Mouse (Mus musculus): ENCODE results near the gene Anxa4. TPM values are rescaled to one million over a fixed set of nuclear protein-coding genes. Genes with fewer than 3 reads are reported as not detected.
A peak's percentile ranks its signal among the peaks of the same experiment; 100 is the strongest.

Anxa4 gene
- polyA plus RNA-seq, 1 experiment, result 7.1 TPM

DNA sequence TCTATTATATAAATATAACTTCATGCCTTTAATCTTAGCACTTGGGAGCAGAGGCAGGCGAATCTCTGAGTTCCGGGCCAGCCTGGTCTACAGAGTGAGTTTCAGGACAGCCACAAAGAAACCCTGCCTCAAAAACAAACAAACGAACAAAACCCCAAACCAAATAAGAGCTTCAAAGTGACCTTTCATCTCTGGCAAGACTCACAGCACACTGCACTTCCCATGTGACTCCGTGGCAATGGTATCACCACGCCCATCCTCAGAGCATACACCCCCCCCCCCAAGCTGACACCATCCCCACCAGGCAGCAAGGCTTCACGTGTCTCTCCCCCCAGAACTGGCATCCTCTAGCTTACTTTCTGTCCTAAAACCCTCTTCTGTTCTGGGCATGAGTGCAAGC, 95.5 kb downstream of the Anxa4 start:
- no peak overlapping the region for H3K27ac ChIP-seq (ENCODE audit: insufficient read depth, low read length)
- no peak overlapping the region for H3K4me3 ChIP-seq (ENCODE audit: insufficient read depth, low read length)
- no peak for TF ChIP-seq CTCF (IDR thresholded peaks at IDR 0.05; ENCODE audit: extremely low read depth, insufficient read depth, low read length)
- TF ChIP-seq POLR2A (IDR thresholded peaks at IDR 0.05; ENCODE audit: extremely low read depth, insufficient read depth, low read length), result no peak
- no peaks in the 10 kb centered on the region for H3K4me1 ChIP-seq (ENCODE audit: control insufficient read depth, insufficient read depth, low read length)

GRCm38 (mm10) chr6:86696213-86696612, 97.2 kb downstream of the Anxa4 start:
- no peaks in the 10 kb centered on the region for H3K4me1 ChIP-seq (ENCODE audit: control insufficient read depth, insufficient read depth, low read length)
- TF ChIP-seq POLR2A (IDR thresholded peaks at IDR 0.05; ENCODE audit: extremely low read depth, insufficient read depth, low read length), result no peak
- TF ChIP-seq CTCF (IDR thresholded peaks at IDR 0.05; ENCODE audit: extremely low read depth, insufficient read depth, low read length), result no peak
- no peak overlapping the region for H3K27ac ChIP-seq (ENCODE audit: insufficient read depth, low read length)
- H3K4me3 ChIP-seq (ENCODE audit: insufficient read depth, low read length), result no peak overlapping the region

DNA sequence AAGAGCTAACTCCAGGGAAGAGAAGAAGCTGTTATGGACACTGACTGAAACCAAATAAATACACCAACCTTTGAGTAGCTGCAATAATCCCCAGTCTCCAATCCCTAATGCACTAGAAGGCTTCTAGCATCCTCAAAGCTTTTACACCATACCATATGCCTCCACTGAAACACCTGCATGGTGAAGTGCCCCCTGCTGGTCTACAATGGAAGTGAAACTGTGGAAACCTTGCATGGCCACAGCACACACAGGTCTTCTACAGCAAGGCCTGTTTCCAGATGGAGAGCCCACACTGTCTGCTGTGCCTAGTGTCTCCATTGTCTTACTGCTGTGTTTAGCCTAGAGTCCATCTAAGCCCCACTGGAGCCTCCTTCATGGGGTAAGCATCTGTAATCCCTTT, 98.9 kb downstream of the Anxa4 start:
- Histone ChIP-seq H3K4me3 (ENCODE audit: insufficient read depth, low read length) (no peak overlapping the region), H3K4me1 (ENCODE audit: control insufficient read depth, insufficient read depth, low read length) (no peaks in the 10 kb centered on the region), H3K27ac (ENCODE audit: insufficient read depth, low read length) (no peak overlapping the region)
- TF ChIP-seq POLR2A (IDR thresholded peaks at IDR 0.05; ENCODE audit: extremely low read depth, insufficient read depth, low read length) (no peak), CTCF (IDR thresholded peaks at IDR 0.05; ENCODE audit: extremely low read depth, insufficient read depth, low read length) (peak; percentile 60)

DNA sequence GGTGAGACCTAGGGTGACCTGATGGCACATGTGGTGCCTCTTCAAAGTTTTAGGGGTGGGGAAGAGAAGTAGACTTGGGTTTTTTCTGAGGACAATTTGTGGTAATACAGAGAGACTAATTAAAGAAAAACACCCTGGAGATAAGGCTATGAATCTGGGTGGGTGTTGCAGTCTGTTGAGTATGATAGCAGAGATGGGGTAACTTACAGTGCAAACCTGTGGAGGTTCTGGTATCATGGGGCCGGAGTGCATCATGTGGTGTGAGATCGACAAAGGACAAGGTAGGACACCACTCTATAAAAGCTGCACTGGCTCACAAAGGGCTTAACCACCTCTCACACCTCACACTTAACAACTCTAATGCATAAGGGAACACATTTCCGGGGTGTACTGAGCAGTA, 103.7 kb downstream of the Anxa4 start:
- H3K4me3 ChIP-seq (ENCODE audit: insufficient read depth, low read length), result no peak overlapping the region
- no peak overlapping the region for H3K27ac ChIP-seq (ENCODE audit: insufficient read depth, low read length)
- H3K4me1 ChIP-seq (ENCODE audit: control insufficient read depth, insufficient read depth, low read length), result no peaks in the 10 kb centered on the region
- no peak for TF ChIP-seq CTCF (IDR thresholded peaks at IDR 0.05; ENCODE audit: extremely low read depth, insufficient read depth, low read length)
- no peak for TF ChIP-seq POLR2A (IDR thresholded peaks at IDR 0.05; ENCODE audit: extremely low read depth, insufficient read depth, low read length)

DNA sequence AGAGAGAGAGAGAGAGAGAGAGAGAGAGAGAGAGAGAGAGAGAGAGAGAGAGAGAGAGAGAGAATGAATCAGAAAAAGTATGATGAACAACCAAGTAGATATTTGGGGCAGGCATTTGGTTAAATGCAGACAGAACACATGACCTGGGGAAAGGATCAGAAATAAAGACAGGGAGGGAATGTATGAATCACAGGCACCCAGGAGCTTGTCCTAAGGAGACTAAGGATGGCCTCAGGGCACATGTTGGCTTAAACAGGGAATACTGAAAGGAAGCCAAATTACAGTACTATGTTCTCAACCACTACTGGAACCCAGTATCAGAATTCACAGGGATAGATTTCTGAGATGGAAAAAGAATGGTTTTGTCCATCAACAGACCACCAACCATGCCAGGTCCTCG, 106.4 kb downstream of the Anxa4 start:
- TF ChIP-seq POLR2A (IDR thresholded peaks at IDR 0.05; ENCODE audit: extremely low read depth, insufficient read depth, low read length) (no peak), CTCF (IDR thresholded peaks at IDR 0.05; ENCODE audit: extremely low read depth, insufficient read depth, low read length) (no peak)
- Histone ChIP-seq H3K4me1 (ENCODE audit: control insufficient read depth, insufficient read depth, low read length) (peaks cover 1% of the 10 kb centered on the region; the same call in 1 of the 2 replicates), H3K27ac (ENCODE audit: insufficient read depth, low read length) (no peak overlapping the region), H3K4me3 (ENCODE audit: insufficient read depth, low read length) (no peak overlapping the region)

Other genes starting within 250 kb of the Anxa4 start
- 3.0 and 4.0 TPM in 2 replicates for gene Asprv1, start 165.4 kb downstream of the Anxa4 start, polyA plus RNA-seq (2012; rRNA removed)
- gene Mxd1, start 124.4 kb downstream of the Anxa4 start, polyA plus RNA-seq (2012; rRNA removed), result 20.6 and 20.8 TPM in 2 replicates
- gene Snrnp27, start 109.1 kb downstream of the Anxa4 start, polyA plus RNA-seq (2012; rRNA removed), result 55.2 and 59.4 TPM in 2 replicates
- 27.9 and 28.6 TPM in 2 replicates for gene Gmcl1, start 60.2 kb downstream of the Anxa4 start, polyA plus RNA-seq (2012; rRNA removed)
- 152 and 173 TPM in 2 replicates for gene Aak1, start 55.9 kb upstream of the Anxa4 start, polyA plus RNA-seq (2012; rRNA removed)
- gene Nfu1, start 215.7 kb upstream of the Anxa4 start, polyA plus RNA-seq (2012; rRNA removed), result 116 and 125 TPM in 2 replicates
- gene Gfpt1, start 249.3 kb upstream of the Anxa4 start, polyA plus RNA-seq (2012; rRNA removed), result 25.1 and 25.4 TPM in 2 replicates

Data from cortical plate, adult 2 months (tissue).